Mouse (Mus musculus) heart, adult 10 weeks (tissue): ENCODE results near the gene Ihh. TPM values are rescaled to one million over a fixed set of nuclear protein-coding genes. Genes with fewer than 3 reads are reported as not detected.

Source experiments
- polyA plus RNA-seq: library from polyadenylated mRNA; stranded (reverse); fragments of 350-450 nt; fragmentation: Illumina TruSeq; extraction: RNeasy Lipid Tissue Mini Kit (QIAGEN cat#74804); gene quantifications from one replicate; pipeline ENCODE4 v1.2.3, GENCODE M21; 2014; ENCODE audit warnings: low read depth, low replicate concordance

The Ihh gene
- not detected for polyA plus RNA-seq

GRCm38 (mm10) chr1:74951556-74952210 is at the start of gene Ihh:
Gene Ihh (minus strand): TSS chr1:74951672.

GRCm38 (mm10) chr1:74935402-74935801 is 16.1 kb downstream of the Ihh start, which contains the start of gene Cfap65:
Gene Cfap65 (minus strand): TSS chr1:74935599.

Other genes starting within 250 kb of the Ihh start
- 29.9 TPM for gene Cyp27a1, start 238.1 kb downstream of the Ihh start, polyA plus RNA-seq
- 3.5 TPM for gene Prkag3, start 202.5 kb downstream of the Ihh start, polyA plus RNA-seq
- not detected for gene Wnt6, start 179.8 kb downstream of the Ihh start, polyA plus RNA-seq
- not detected for gene Wnt10a, start 160.2 kb downstream of the Ihh start, polyA plus RNA-seq
- gene Cdk5r2, start 96.7 kb downstream of the Ihh start, polyA plus RNA-seq, result not detected
- not detected for gene Fev, start 66.3 kb downstream of the Ihh start, polyA plus RNA-seq
- gene Cryba2, start 58.5 kb downstream of the Ihh start, polyA plus RNA-seq, result not detected
- not detected for gene Cfap65, start 16.1 kb downstream of the Ihh start, polyA plus RNA-seq
- gene Nhej1, start 173.5 kb upstream of the Ihh start, polyA plus RNA-seq, result 6.0 TPM
- 0.92 TPM for gene Slc23a3, start 182.2 kb upstream of the Ihh start, polyA plus RNA-seq
- gene Cnppd1, start 191.0 kb upstream of the Ihh start, polyA plus RNA-seq, result 31.4 TPM
- gene Retreg2, start 191.1 kb upstream of the Ihh start, polyA plus RNA-seq, result 22.9 TPM
- gene Zfand2b, start 217.0 kb upstream of the Ihh start, polyA plus RNA-seq, result 18.5 TPM
- 19.1 TPM for gene Abcb6, start 228.7 kb upstream of the Ihh start, polyA plus RNA-seq
- 18.6 TPM for gene Ankzf1, start 240.5 kb upstream of the Ihh start, polyA plus RNA-seq
- 60.8 TPM for gene Atg9a, start 240.5 kb upstream of the Ihh start, polyA plus RNA-seq